Mouse (Mus musculus): ENCODE measurements around the gene Asdurf. TPM values are rescaled to one million over a fixed set of nuclear protein-coding genes. Genes with fewer than 3 reads are reported as not detected.
"Not testable (repeated sequence)": the region's sequence is repeated elsewhere in the genome, so short reads cannot be mapped to it uniquely, and the experiment has no call there.

Gene Asdurf
- total RNA-seq (2021), result 1 to 10 TPM in 1 of 2 experiments, not detected in 1; 5.2 TPM
- long read RNA-seq, experiment 1, partial matches to known transcripts, result 0 of 1 reads
- long read RNA-seq, experiment 1, other reads (novel, unspliced or antisense), result 0 of 1 reads
- long read RNA-seq, experiment 2, result 0 reads

DNA sequence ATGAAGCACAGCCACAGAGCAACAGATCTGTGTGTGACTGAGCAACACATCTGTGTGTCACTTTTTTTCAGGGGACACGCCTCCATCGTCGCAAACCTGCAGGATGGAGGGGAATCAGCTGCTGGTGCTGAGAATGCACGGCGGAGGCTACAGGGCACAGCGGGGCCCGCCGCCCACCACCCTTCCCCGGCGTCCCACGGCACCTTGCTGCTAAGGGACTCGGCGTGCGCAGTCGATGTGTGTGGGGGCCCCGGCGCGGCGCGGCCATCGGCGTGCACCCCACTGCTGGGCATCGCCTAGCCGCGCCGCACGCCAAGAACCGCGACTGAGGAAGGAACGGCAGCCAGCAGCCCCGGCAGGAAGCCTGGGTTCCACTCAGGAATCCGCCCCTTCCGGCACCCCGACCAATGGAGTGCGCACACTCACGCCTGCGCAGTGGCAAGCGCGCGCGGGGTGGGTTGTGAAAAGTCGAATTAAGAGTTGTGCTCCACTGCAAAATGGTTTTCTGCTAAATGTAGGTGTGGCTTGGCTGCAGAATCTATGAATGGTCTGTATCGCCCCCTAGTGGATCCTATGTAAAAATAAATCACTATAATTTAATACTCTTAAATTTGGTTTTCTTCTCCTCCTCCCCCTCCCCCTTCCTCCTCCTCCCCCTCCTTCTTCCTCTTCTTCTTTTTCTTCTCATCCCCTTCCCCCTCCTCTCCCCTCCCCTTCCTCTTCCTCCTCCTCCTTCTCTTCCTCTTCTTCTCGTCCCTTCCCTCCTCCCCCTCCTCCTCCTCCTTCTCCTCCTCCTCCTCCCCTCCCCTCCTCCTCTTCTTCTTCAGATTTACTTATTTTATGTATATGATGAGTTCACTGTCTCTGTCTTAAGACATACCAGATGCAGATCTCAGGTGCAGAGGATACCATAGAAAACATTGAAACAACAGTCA is at the start of gene Asdurf, which contains the start of the genes Gm28551 and Asnsd1:
Asdurf (minus strand) TSS at position 293 of the 935 bp plus-strand sequence.
Gm28551 (minus strand) TSS at position 341 of the 935 bp plus-strand sequence.
Asnsd1 (minus strand) TSS at position 426 of the 935 bp plus-strand sequence.
- peak; percentile 97 for DNase-seq

DNA sequence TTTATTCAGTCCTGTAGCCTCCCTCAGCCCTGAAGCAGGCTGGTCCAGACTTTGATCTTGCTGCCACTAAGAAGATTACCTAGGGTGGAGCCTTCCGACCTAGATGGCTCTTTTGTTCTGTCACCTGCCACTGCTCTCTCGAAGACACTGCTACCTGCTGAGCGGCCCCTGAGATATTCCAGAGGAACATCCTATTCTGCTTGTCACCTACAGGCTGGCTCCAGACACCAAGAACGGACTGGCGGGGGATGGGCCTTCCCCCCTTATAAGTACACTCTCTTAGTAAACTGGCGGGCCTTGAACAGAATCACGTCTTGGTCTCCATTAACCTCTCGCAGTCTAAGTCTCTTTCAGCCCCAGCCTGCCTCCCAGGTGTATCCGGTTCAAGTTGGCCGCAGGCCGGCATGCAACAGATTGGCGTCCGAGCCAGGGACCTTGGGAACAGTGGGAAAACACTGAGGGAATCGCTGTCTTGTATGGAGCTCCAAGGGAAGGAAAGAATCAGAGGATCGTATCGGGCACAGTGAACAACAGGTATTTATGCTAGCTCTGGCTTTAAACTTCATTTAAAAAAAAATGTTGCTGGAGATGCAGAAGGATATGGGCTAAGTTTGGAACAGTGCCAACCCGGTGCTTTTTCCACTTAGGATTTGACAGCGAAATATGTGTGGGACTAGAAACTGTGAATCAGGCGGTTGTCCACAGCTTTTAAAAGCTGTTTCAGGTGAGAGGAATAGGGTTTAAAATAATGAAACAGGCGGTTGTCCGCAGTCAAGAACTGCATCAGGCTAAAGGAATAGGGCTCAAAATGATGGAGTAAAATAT is 41.7 kb upstream of the Asdurf start:
- peak; percentile 11 for DNase-seq

DNA sequence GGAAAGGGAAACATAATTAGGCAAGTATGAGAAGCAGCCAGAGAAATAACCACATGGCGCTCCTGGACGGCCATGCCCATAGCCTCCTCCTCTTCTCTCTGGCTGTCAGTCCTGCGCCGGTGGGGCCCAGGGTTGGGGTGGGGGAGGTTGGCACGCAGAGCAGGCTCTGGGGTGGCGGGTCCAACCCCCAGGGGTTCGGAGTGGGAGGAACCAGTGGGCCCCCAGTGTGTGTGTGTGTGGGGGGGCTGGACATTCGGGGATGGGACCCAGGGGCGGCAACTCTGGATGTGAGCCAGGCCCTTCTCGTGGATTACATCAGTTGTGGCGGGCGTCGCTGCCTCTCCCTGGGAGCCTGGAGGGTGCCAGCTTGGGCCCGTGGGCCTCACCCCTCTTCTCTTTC is 36.3 kb upstream of the Asdurf start:
- no peak for DNase-seq

DNA sequence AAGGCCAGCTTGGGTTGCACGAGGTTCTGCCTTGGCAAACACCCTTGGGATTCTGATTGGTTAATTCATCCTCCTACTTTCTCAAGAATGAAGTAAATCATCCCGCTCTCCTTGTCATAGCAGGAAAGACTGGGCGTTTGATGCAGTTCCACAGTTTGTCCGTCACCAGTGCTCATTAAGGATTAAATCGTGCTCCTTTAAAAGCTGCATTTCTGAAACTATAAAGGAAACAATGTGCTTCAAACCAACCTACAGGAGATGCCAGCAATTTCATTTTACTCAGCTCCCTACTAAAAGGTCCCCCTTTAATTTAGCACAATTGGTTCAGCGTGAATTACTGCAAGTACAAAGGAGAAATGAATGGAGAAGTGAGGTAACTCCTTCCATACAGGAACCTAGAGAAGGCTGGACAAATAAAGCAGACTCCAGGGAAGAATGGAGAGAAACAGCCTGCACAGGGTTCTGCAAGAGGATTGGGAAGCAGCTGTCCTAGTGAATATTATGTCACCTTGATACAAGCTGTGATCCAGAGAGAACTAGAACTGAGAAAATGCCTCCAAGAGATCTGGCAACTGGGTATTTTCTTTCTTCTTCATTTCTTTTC is 31.8 kb upstream of the Asdurf start:
- no peak for DNase-seq

DNA sequence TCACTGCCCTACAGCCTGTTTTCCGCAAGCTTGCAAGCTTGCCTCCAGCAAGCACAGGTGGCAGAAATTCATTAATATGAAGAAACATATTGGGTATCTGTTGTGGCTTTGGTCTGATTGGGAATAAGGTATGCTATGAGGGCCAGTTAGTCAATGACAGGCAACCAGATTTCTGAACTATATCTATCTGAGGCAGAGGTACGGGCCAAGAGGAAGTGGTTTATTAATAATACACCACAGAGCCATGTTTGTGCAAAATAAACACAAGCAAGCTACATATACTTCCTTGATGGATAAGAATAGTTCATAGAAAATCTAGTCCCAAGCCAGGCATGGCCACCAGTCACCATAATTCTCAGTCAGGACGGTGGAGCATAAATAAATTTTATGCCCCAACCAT is 25.3 kb upstream of the Asdurf start:
- no peak for DNase-seq

DNA sequence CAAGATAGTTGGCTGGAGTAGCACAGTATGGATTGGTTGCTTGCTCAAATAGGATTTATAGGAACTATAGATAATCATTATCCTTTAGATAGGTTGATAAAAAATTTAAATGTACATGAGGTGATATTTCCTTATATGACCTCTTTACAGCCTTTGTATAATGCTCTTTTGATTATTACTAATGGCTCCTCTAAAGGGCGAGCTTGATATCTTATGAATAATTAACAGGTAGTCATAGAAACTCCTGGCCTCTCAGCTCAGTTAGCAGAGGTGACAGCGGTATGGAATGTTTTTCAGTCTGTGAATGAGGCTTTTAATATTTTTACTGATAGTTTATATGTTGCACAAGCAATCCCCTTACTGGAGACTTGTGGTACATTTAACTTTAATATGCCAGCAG is 23.5 kb upstream of the Asdurf start:
- DNase-seq, result not testable (repeated sequence)

DNA sequence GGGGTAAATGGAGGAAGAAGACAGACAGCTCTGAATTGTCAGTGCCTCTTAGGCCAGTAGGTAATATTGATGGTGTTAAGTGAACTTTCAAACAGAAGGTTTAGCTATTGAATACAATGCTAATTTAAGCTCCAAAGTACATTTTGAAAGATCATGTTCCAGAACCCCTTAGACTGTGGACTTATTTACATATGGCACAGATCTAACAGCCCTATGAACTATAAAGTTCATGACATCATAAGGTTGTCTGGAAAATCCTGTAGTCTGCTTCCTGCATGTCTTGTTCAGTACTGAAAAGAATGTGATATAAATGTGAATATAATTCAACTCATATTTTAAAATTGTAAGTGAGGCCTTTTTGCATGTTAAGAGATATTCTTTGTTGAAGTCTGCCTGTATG is 6.6 kb upstream of the Asdurf start:
- no peak for DNase-seq

DNA sequence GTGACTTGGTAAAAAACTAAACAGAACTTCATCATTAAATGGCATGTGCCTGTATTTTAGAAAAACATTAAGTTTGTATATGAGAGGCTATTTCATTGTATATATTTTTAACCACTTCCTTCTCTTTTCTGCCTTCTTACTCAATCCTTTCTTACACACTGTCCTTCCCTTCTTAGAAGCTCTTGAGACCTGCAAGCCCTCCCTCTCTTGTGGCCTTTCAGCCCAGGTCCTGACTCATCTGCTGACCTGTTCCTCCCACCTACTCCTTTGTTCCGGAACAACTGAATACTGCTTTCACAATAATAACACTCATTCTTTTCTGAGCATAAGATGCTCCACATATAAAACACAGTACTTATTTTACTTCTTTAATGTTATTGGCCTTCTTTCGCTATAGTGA is 11.3 kb downstream of the Asdurf start:
- DNase-seq, result no peak

DNA sequence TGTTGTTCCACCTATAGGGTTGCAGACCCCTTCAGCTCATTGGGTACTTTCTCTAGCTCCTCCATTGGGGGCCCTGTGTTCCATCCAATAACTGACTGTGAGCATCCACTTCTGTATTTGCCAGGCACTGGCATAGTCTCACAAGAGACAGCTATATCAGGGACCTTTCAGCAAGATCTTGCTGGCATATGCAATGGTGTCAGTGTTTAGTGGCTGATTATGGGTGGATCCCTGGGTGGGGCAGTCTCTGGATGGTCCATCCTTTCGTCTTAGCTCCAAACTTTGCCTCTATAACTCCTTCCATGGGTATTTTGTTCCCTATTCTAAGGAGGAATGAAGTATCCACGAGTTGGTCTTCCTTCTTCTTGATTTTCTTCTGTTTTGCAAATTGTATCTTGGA is 15.0 kb downstream of the Asdurf start:
- DNase-seq, result not testable (repeated sequence)

DNA sequence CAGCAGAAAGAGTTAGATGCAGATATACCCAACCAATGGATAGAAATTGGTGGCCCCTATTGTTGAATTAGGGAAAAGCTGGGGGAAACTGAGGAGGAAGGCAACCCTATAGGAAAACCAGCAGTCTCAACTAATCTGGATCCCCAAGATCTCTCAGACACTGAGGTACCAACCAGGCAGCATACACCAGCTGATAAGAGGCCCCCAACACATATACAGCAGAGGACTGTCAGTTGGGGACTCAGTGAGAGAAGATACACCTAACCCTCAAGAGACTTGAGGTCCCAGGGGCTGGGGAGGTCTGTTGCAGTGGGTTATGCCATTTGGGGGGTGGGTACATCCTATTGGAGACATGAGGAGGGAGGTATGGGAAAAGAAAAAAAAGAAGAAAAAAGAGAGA is 17.0 kb downstream of the Asdurf start:
- no peak for DNase-seq

DNA sequence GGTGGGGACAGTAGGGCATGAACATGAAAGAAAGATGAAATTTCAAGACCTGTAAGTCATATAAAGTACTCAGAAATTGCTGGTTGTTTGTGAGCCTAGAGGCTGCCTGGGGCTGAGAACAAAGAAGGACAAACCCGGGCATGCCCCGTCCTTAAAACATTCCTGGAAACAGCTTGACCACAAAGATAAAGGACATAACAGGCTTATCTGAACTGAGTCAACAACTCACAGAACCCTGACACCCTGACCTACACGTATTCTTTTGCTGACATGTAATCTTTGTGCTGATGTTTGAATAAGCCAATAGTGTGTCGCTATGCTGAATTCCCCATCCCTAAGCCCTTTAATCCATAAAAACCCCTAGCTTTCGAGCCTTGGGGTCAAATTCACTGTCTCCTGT is 18.9 kb downstream of the Asdurf start:
- not testable (repeated sequence) for DNase-seq

DNA sequence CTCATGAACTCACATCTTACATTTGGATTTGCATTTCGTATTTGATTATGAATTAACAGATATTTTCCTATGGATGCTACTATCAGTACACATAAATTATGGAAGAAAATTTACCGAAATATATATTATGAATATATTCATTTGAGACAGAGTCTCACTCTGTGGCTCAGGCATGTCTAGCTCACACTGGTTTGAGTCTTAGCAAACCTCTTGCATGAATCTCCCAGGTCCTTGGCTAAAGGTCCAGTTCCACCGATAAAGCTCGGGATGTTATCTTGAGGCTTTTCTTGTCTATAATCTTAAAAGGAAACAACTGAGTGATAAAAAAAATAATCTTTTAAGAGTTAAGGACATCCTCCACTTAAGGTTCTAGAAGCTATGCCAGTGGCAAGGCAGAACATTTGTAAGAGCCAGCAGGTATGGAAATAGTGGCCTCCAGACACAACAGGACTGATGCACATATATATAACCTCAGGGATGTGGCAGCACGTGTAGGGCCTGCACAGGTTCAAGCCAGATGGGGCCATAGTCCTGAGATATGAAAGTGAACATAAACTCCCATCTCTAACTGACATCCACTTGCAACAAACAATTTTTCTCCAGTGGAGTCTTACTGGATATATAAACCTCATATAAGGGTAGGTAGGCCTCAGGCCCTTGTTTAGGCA is 27.5 kb downstream of the Asdurf start:
- no peak for DNase-seq

DNA sequence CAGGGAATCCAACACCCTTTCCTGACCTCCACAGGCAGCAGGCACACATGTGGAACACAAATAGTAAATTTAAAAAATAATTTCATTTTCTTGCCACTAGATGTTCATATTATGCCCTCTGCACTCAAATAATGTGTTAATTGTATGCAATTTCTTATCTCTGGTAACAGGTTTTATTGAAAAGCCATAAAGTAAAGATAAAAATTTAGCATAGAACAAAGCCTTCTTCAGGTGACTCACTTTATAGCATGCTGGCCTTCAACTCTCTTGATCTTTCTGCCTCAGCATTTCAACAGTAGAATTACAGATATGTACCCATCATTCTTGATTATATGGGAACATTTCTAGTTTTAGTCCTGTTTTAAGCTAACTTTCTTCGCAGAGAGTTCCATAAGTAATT is 28.1 kb downstream of the Asdurf start:
- no peak for DNase-seq

DNA sequence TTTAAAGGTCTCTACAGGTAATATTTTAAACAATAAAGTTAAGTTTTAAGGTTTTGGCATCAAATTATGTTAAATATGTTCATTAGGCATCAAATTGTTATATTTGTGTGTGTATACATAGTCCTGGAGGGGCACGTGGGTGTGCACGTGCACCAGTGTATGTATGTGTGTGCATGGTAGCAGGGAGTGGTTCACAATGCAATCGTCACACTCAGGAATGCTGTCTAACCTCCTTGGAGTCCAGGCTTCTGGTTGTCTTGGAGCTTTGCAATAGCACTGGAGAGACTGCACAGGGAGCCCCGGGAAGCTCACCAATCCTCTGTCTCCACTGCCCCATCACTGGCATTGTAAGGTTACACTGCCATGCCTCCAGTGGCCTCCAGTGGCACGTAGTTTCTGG is 29.2 kb downstream of the Asdurf start:
- DNase-seq, result no peak

DNA sequence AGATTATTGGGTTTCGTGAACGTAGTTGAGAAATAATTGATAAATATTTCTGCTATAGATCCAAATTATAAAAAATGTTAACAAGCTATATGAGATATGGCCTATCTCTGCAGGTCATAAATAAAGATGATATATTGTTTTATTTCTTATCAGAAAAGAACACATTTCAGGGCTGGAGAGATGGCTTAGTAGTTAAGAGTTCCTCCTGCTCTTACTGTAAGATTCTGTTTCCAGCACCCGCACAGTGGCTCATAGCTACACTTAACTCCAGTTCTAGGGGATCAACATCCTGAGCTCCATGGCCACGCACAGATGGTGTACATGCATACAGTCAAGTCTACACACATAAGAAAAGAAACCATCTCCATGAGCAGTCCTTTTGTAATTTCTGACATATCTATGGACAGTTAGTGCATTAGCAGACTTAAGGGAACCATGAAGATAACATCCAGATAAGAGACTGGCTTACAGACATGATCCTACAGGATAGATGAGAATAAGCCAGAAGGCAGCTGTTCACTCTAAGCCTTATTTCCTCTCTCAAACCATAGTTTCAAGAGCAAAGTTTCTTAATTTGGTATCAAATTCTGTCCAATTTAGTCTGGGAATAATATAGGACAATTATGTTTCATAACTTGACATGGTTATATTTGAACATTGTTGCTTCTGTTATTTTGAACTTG is 30.6 kb downstream of the Asdurf start:
- no peak for DNase-seq

DNA sequence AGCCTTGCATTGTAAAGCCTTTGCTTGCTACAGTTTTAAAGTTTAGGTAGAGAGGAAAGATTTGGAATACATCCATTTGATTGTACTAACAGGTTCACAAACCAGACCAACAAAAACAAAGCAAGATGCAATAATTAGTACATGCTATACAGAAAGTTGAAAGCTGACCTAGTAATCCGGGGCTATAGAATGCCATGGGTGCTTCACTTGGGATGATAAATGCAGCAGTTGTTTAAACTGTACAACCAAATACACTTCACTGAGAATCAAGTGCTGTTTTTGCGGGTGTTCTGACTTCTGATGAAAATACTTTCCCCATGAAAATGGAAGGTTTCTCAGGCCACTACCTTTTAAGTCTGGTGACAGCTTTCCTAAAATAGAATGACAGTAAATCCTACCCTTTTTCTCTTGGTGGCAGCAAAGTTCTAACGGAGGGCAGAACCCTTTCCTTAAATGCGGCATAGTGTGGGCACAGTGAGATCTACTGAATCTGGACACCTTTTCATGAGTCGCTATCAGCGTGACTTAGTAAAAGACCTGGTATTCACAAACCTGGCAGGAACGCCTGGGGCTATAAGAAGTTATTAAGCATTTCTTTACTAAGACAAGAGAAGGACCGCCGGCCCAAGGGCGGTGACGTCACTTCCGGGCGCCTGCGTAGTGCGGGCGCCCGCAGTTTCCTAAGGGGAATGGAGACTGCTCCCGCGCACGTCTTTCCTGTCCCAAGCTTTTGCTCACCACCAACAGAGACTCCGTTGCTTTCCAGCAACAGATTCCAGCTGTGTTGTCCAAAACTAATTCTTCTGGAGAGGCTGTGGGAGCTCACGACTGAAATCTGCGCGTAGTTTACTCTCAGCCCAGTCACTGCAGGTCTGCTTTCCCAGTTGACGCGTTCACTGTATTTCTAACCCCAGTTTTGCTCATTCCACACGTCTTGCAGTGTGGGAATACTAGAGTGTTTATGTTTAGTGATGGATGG is 39.1 kb downstream of the Asdurf start, which contains the start of gene Osgepl1:
Osgepl1 (plus strand) TSS at position 636 of the 979 bp plus-strand sequence.
- peak; percentile 75 for DNase-seq

DNA sequence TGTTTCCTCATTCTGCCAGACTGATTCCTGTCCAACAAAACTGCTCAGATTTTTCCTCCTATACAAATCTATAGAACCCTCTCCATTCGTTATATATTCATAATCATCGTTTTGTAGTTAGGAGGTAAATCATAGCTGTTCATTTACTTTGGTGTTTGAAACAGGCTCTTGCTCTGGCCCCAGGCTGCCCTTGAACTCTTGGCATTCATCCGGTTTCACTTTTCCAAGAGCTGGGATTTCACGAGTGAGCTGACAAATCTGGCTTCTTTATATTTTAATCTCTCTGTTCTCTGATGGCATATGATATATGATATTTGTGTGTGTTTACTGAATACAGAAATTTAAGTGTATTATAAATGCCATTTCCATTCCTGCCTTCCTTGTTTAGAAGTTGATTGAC is 51.9 kb downstream of the Asdurf start:
- no peak for DNase-seq
